Mouse (Mus musculus) midbrain, embryonic 15.5 days (tissue): ENCODE measurements around the gene Ms4a2. TPM values are rescaled to one million over a fixed set of nuclear protein-coding genes. Genes with fewer than 3 reads are reported as not detected.
A peak's percentile ranks its signal among the peaks of the same experiment; 100 is the strongest.

ENCODE experiments used
- ATAC-seq: fragments of 200-750 bp; cut with Nextera tagmentation; replicated peaks from 2 replicates; pipeline ENCODE4 v1.8.0; 2017; ENCODE audit warnings: moderate TSS enrichment
- H3K27ac ChIP-seq: fragments of 300-500 bp; sonication (generic); 2 replicates; pipeline ENCODE4 v1.5.1; 2015; ENCODE audit warnings: mild to moderate bottlenecking, inconsistent platforms
- H3K27me3 ChIP-seq: fragments of 300-500 bp; sonication (generic); replicated peaks from 2 replicates; pipeline ENCODE4 v1.6.1; 2015; ENCODE audit warnings: inconsistent platforms
- H3K36me3 ChIP-seq: fragments of 300-500 bp; sonication (generic); replicated peaks from 2 replicates; pipeline ENCODE4 v1.6.1; 2015; ENCODE audit warnings: inconsistent platforms
- H3K4me1 ChIP-seq: fragments of 300-500 bp; sonication (generic); 2 replicates; pipeline ENCODE4 v1.6.1; 2015; ENCODE audit warnings: inconsistent platforms
- H3K4me2 ChIP-seq: fragments of 300-500 bp; sonication (generic); 2 replicates; pipeline ENCODE4 v1.6.1; 2015; ENCODE audit warnings: inconsistent platforms, mild to moderate bottlenecking, moderate library complexity
- H3K4me3 ChIP-seq: fragments of 300-500 bp; sonication (generic); 2 replicates; pipeline ENCODE4 v1.5.1; 2015; ENCODE audit warnings: mild to moderate bottlenecking, inconsistent platforms
- H3K9ac ChIP-seq: fragments of 300-500 bp; sonication (generic); 2 replicates; pipeline ENCODE4 v1.6.1; 2015; ENCODE audit warnings: mild to moderate bottlenecking, inconsistent platforms
- H3K9me3 ChIP-seq: fragments of 300-500 bp; sonication (generic); 2 replicates; pipeline ENCODE4 v1.6.1; 2016; ENCODE audit warnings: inconsistent platforms
- WGBS: fragments of 180-500 bp; shearing (Covaris S2); methylation state at CpG from one replicate; pipeline ENCODE4 v1.1.7; 2015; ENCODE audit warnings: mixed read lengths; 5-methylcytosine and 5-hydroxymethylcytosine counted together
- polyA plus RNA-seq: library from polyadenylated mRNA; unstranded; fragments of >200 nt; fragmentation: Nextera tagmentation; extraction: Ambion mirVana; gene quantifications from 2 replicates; pipeline ENCODE4 v1.2.1, GENCODE M21; 2015

Gene Ms4a2
- polyA plus RNA-seq, 1 experiment from 2014 or later: not detected

GRCm38 (mm10) chr19:11614805-11615204 lies 8.7 kb downstream of the Ms4a2 start:
- WGBS: 72% methylated on average over 2 of the region's 2 CpGs
- H3K4me3 ChIP-seq: no peak overlapping the region
- ATAC-seq: no peak
- no peak overlapping the region for H3K9ac ChIP-seq
- H3K27me3 ChIP-seq: no peaks in the 10 kb centered on the region
- H3K36me3 ChIP-seq: no peaks in the 10 kb centered on the region
- no peak overlapping the region for H3K27ac ChIP-seq
- no peaks in the 10 kb centered on the region for H3K4me1 ChIP-seq
- H3K9me3 ChIP-seq: no peaks in the 10 kb centered on the region
- no peak overlapping the region for H3K4me2 ChIP-seq

- H3K9me3 ChIP-seq: no peaks in the 10 kb centered on the region
- no peaks in the 10 kb centered on the region for H3K4me1 ChIP-seq
- 76% methylated on average over 8 of the region's 8 CpGs for WGBS
- no peaks in the 10 kb centered on the region for H3K36me3 ChIP-seq
- no peaks in the 10 kb centered on the region for H3K27me3 ChIP-seq
- H3K9ac ChIP-seq: no peak overlapping the region
- no peak overlapping the region for H3K4me3 ChIP-seq
- H3K27ac ChIP-seq: no peak overlapping the region
- ATAC-seq: no peak
- no peak overlapping the region for H3K4me2 ChIP-seq
These were observed 9.6 kb downstream of the Ms4a2 start for GRCm38 (mm10) chr19:11613776-11614443.

GRCm38 (mm10) chr19:11613084-11613483 lies 10.4 kb downstream of the Ms4a2 start:
- H3K9me3 ChIP-seq: no peaks in the 10 kb centered on the region
- no peaks in the 10 kb centered on the region for H3K27me3 ChIP-seq
- no peak overlapping the region for H3K4me2 ChIP-seq
- 100% methylated on average over 1 of the region's 1 CpGs for WGBS
- no peaks in the 10 kb centered on the region for H3K36me3 ChIP-seq
- H3K4me3 ChIP-seq: no peak overlapping the region
- H3K9ac ChIP-seq: no peak overlapping the region
- ATAC-seq: no peak
- no peak overlapping the region for H3K27ac ChIP-seq
- no peaks in the 10 kb centered on the region for H3K4me1 ChIP-seq

- no peak overlapping the region for H3K9ac ChIP-seq
- H3K4me3 ChIP-seq: no peak overlapping the region
- H3K27me3 ChIP-seq: no peaks in the 10 kb centered on the region
- H3K4me2 ChIP-seq: no peak overlapping the region
- no peak for ATAC-seq
- WGBS: 62% methylated on average over 2 of the region's 2 CpGs
- H3K4me1 ChIP-seq: no peaks in the 10 kb centered on the region
- H3K36me3 ChIP-seq: no peaks in the 10 kb centered on the region
- H3K9me3 ChIP-seq: no peaks in the 10 kb centered on the region
- H3K27ac ChIP-seq: no peak overlapping the region
These were observed 11.2 kb downstream of the Ms4a2 start for GRCm38 (mm10) chr19:11612293-11612692.

GRCm38 (mm10) chr19:11611541-11611945 lies 12.0 kb downstream of the Ms4a2 start:
- Histone ChIP-seq H3K27me3 (no peaks in the 10 kb centered on the region), H3K4me1 (no peaks in the 10 kb centered on the region), H3K36me3 (no peaks in the 10 kb centered on the region), H3K4me2 (no peak overlapping the region), H3K9ac (0 out of 2 replicates have a peak overlapping the region, but pooled peaks have one; percentile 8), H3K9me3 (no peaks in the 10 kb centered on the region), H3K4me3 (no peak overlapping the region), H3K27ac (no peak overlapping the region)
- WGBS: 28% methylated on average over 6 of the region's 6 CpGs
- peak; percentile 93 for ATAC-seq

GRCm38 (mm10) chr19:11608172-11608571 lies 15.3 kb downstream of the Ms4a2 start:
- Histone ChIP-seq H3K36me3 (no peaks in the 10 kb centered on the region), H3K4me3 (no peak overlapping the region), H3K27me3 (no peaks in the 10 kb centered on the region), H3K9ac (no peak overlapping the region), H3K4me2 (no peak overlapping the region), H3K27ac (no peak overlapping the region), H3K4me1 (no peaks in the 10 kb centered on the region), H3K9me3 (no peaks in the 10 kb centered on the region)
- WGBS: 4% methylated on average over 1 of the region's 1 CpGs
- ATAC-seq: peak; percentile 70

- Histone ChIP-seq H3K4me3 (no peak within 1 kb of the TSS), H3K9me3 (no peaks in the 10 kb centered on the region), H3K36me3 (no peaks in the 10 kb centered on the region), H3K27ac (no peak within 1 kb of the TSS), H3K27me3 (no peaks in the 10 kb centered on the region), H3K9ac (no peak within 1 kb of the TSS), H3K4me2 (no peak within 1 kb of the TSS), H3K4me1 (no peaks in the 10 kb centered on the region)
- 93% methylated on average over 2 of the region's 2 CpGs for WGBS
- no peak for ATAC-seq
These were observed 18.9 kb downstream of the Ms4a2 start, which contains the start of gene Ms4a6d for GRCm38 (mm10) chr19:11604603-11605002. Gene Ms4a6d, minus strand, starts transcription at chr19:11604849.

- Histone ChIP-seq H3K9ac (no peak overlapping the region), H3K27ac (no peak overlapping the region), H3K4me1 (no peaks in the 10 kb centered on the region), H3K36me3 (no peaks in the 10 kb centered on the region), H3K4me2 (no peak overlapping the region), H3K4me3 (no peak overlapping the region), H3K9me3 (no peaks in the 10 kb centered on the region), H3K27me3 (no peaks in the 10 kb centered on the region)
- 91% methylated on average over 2 of the region's 2 CpGs for WGBS
- ATAC-seq: no peak
These were observed 21.5 kb downstream of the Ms4a2 start for GRCm38 (mm10) chr19:11602026-11602425.

- 88% methylated on average over 3 of the region's 3 CpGs for WGBS
- no peaks in the 10 kb centered on the region for H3K27me3 ChIP-seq
- no peaks in the 10 kb centered on the region for H3K36me3 ChIP-seq
- no peak overlapping the region for H3K4me3 ChIP-seq
- H3K9me3 ChIP-seq: no peaks in the 10 kb centered on the region
- H3K9ac ChIP-seq: no peak overlapping the region
- no peak overlapping the region for H3K4me2 ChIP-seq
- H3K27ac ChIP-seq: no peak overlapping the region
- H3K4me1 ChIP-seq: no peaks in the 10 kb centered on the region
- ATAC-seq: no peak
These were observed 22.2 kb downstream of the Ms4a2 start for GRCm38 (mm10) chr19:11601349-11601748.

- Histone ChIP-seq H3K36me3 (no peaks in the 10 kb centered on the region), H3K9me3 (no peaks in the 10 kb centered on the region), H3K4me3 (no peak overlapping the region), H3K4me1 (no peaks in the 10 kb centered on the region), H3K9ac (no peak overlapping the region), H3K27me3 (no peaks in the 10 kb centered on the region), H3K27ac (no peak overlapping the region), H3K4me2 (no peak overlapping the region)
- 70% methylated on average over 2 of the region's 2 CpGs for WGBS
- no peak for ATAC-seq
These were observed 33.5 kb downstream of the Ms4a2 start for GRCm38 (mm10) chr19:11589891-11590449.

GRCm38 (mm10) chr19:11589205-11589604 lies 34.3 kb downstream of the Ms4a2 start:
- no peak overlapping the region for H3K4me2 ChIP-seq
- no peaks in the 10 kb centered on the region for H3K36me3 ChIP-seq
- H3K27ac ChIP-seq: no peak overlapping the region
- no peak overlapping the region for H3K4me3 ChIP-seq
- H3K27me3 ChIP-seq: no peaks in the 10 kb centered on the region
- no peaks in the 10 kb centered on the region for H3K9me3 ChIP-seq
- no peak for ATAC-seq
- no peak overlapping the region for H3K9ac ChIP-seq
- no peaks in the 10 kb centered on the region for H3K4me1 ChIP-seq
- WGBS: 71% methylated on average over 4 of the region's 4 CpGs

GRCm38 (mm10) chr19:11574965-11575364 lies 48.6 kb downstream of the Ms4a2 start:
- Histone ChIP-seq H3K36me3 (no peaks in the 10 kb centered on the region), H3K27ac (no peak overlapping the region), H3K9ac (no peak overlapping the region), H3K4me3 (no peak overlapping the region), H3K4me1 (no peaks in the 10 kb centered on the region), H3K27me3 (no peaks in the 10 kb centered on the region), H3K4me2 (no peak overlapping the region), H3K9me3 (no peaks in the 10 kb centered on the region)
- WGBS: 78% methylated on average over 8 of the region's 8 CpGs
- ATAC-seq: no peak
